Mouse (Mus musculus) stomach, embryonic 15.5 days (tissue): ENCODE measurements around the gene Gpr161. TPM values are rescaled to one million over a fixed set of nuclear protein-coding genes. Genes with fewer than 3 reads are reported as not detected.

Experiments used
- ATAC-seq: fragments of 200-750 bp; cut with Nextera tagmentation; 2 replicates; pipeline ENCODE4 v1.8.0; 2017; ENCODE audit warnings: low read depth, moderate number of reproducible peaks, moderate TSS enrichment; ENCODE audit not compliant: insufficient read depth, low FRiP score
- H3K27ac ChIP-seq: fragments of 300-500 bp; sonication (generic); 2 replicates; pipeline ENCODE4 v1.5.1; 2015; ENCODE audit warnings: mild to moderate bottlenecking, inconsistent platforms
- H3K27me3 ChIP-seq: fragments of 300-500 bp; sonication (generic); replicated peaks from 2 replicates; pipeline ENCODE4 v1.6.1; 2015; ENCODE audit warnings: inconsistent platforms
- H3K36me3 ChIP-seq: fragments of 300-500 bp; sonication (generic); 2 replicates; pipeline ENCODE4 v1.6.1; 2015; ENCODE audit warnings: inconsistent platforms
- H3K4me1 ChIP-seq: fragments of 300-500 bp; sonication (generic); 2 replicates; pipeline ENCODE4 v1.6.1; 2015; ENCODE audit warnings: inconsistent platforms
- H3K4me2 ChIP-seq: fragments of 300-500 bp; sonication (generic); 2 replicates; pipeline ENCODE4 v1.6.1; 2015; ENCODE audit warnings: mild to moderate bottlenecking, inconsistent platforms
- H3K4me3 ChIP-seq: fragments of 300-500 bp; sonication (generic); replicated peaks from 2 replicates; pipeline ENCODE4 v1.5.1; 2015; ENCODE audit warnings: inconsistent platforms
- H3K9ac ChIP-seq: fragments of 300-500 bp; sonication (generic); 2 replicates; pipeline ENCODE4 v1.6.1; 2015; ENCODE audit warnings: inconsistent platforms
- H3K9me3 ChIP-seq: fragments of 300-500 bp; sonication (generic); 2 replicates; pipeline ENCODE4 v1.6.1; 2016; ENCODE audit warnings: inconsistent platforms
- WGBS: fragments of 180-500 bp; shearing (Covaris S2); methylation state at CpG from one replicate; pipeline ENCODE4 v1.1.7; 2015; 5-methylcytosine and 5-hydroxymethylcytosine counted together
- polyA plus RNA-seq: library from polyadenylated mRNA; unstranded; fragments of >200 nt; fragmentation: Nextera tagmentation; extraction: Ambion mirVana; gene quantifications from 2 replicates; pipeline ENCODE4 v1.2.1, GENCODE M21; 2015

Gene Gpr161
- polyA plus RNA-seq, 1 experiment from 2014 or later, result 1.2 TPM

DNA sequence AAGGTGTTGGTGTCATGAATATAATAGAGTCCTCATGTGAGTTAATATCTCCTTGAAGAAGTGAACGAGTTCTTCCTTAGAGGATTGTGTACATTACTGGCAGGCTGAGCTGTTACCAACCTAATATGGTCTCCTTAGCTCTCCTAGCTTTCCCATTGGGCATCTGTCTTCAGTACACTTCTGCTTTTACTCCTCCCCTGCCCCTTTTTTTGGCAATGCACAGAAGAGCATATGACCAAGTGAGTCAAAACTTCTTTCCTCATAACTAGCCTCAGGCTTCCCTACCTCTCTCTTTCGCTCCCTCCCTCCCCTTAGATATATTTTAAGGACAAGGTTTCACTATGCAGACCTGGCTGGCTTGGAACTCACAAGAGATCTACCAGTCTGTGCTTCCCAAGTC, 67.7 kb downstream of the Gpr161 start:
- Histone ChIP-seq H3K4me1 (no peaks in the 10 kb centered on the region), H3K27me3 (no peaks in the 10 kb centered on the region), H3K9me3 (no peaks in the 10 kb centered on the region), H3K4me3 (no peak overlapping the region), H3K27ac (no peak overlapping the region), H3K36me3 (no peaks in the 10 kb centered on the region), H3K9ac (no peak overlapping the region), H3K4me2 (no peak overlapping the region)
- 74% methylated on average over 2 of the region's 2 CpGs for WGBS
- no peak for ATAC-seq

DNA sequence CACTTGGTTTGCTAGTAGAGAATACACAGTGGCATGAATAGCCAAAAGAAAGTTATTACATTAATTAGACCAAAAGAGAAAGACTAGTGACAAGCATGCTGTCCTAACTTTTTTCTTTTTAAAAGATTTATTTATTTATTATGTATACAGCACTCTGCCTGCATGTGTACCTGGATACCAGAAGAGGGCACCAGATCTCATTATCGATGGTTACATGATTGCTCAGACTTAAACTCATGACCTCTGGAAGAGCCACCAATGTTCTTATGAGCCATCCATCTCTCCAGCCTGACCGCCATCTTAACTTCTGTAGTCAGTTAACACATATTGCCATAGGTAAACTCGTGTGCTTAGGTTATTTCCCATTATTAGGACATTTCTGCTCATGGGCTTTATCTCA, 69.5 kb downstream of the Gpr161 start:
- no peak overlapping the region for H3K4me3 ChIP-seq
- H3K27me3 ChIP-seq, result no peaks in the 10 kb centered on the region
- H3K9me3 ChIP-seq, result no peaks in the 10 kb centered on the region
- no peaks in the 10 kb centered on the region for H3K4me1 ChIP-seq
- 91% methylated on average over 3 of the region's 3 CpGs for WGBS
- no peaks in the 10 kb centered on the region for H3K36me3 ChIP-seq
- no peak overlapping the region for H3K27ac ChIP-seq
- H3K4me2 ChIP-seq, result no peak overlapping the region
- no peak for ATAC-seq
- H3K9ac ChIP-seq, result no peak overlapping the region

DNA sequence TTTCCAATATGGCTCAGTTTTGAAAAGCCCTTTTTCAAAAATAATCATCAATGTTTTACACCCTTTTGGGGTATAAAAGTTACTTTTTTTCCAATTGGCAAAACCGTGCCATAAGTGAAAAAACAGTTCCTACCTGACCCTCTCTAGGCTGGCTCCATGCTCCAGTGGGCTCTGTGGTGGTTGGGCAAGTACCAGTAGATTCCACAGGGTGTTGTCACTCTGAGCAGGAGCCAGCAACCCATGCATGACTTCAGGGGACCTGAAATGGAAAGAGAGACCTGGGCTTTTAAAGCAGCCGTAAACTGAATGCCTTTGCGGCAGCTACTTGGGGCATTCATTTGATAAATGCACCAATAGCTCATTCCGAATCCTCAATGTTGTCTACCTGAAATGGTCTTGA, 75.4 kb downstream of the Gpr161 start:
- no peaks in the 10 kb centered on the region for H3K9me3 ChIP-seq
- no peaks in the 10 kb centered on the region for H3K27me3 ChIP-seq
- no peak for ATAC-seq
- H3K36me3 ChIP-seq, result no peaks in the 10 kb centered on the region
- 94% methylated on average over 4 of the region's 4 CpGs for WGBS
- no peaks in the 10 kb centered on the region for H3K4me1 ChIP-seq
- H3K4me2 ChIP-seq, result no peak overlapping the region
- H3K27ac ChIP-seq, result no peak overlapping the region
- H3K9ac ChIP-seq, result no peak overlapping the region
- H3K4me3 ChIP-seq, result no peak overlapping the region

DNA sequence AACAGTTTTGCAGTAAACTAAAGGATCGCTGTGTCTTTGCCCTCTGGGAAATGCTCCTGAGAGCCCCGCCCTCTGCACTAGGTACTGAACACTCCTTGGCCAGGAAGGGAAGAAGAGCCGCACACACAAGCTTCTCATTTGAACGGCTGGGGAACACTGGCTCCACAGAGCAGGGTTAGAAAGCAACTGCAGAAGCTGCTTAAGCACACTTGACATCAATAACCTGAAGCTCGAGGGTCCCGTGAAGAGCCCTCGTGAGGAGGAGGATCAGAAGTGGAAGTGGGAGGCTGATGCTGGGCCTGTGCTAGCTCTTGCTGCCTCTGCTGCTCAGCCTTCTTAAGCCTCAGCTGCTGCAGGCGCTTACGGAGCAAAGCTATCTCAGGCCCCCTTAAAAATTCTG, 78.2 kb downstream of the Gpr161 start:
- no peak overlapping the region for H3K4me2 ChIP-seq
- no peak overlapping the region for H3K27ac ChIP-seq
- WGBS, result 60% methylated on average over 9 of the region's 9 CpGs
- no peaks in the 10 kb centered on the region for H3K36me3 ChIP-seq
- H3K4me1 ChIP-seq, result no peaks in the 10 kb centered on the region
- no peak overlapping the region for H3K4me3 ChIP-seq
- no peak overlapping the region for H3K9ac ChIP-seq
- ATAC-seq, result no peak
- no peaks in the 10 kb centered on the region for H3K9me3 ChIP-seq
- H3K27me3 ChIP-seq, result no peaks in the 10 kb centered on the region

Other genes with a start within 250 kb of the Gpr161 start
- gene Tbx19, start 135.0 kb upstream of the Gpr161 start, polyA plus RNA-seq, result not detected in 2 replicates
- gene Sft2d2, start 101.4 kb upstream of the Gpr161 start, polyA plus RNA-seq, result 22.8 and 26.1 TPM in 2 replicates
- gene Tiprl, start 58.8 kb upstream of the Gpr161 start, polyA plus RNA-seq, result 89.2 and 92.3 TPM in 2 replicates
- gene Dcaf6, start 164.7 kb downstream of the Gpr161 start, polyA plus RNA-seq, result 16.1 and 17.2 TPM in 2 replicates
- gene Mpc2, start 164.8 kb downstream of the Gpr161 start, polyA plus RNA-seq, result 157 and 159 TPM in 2 replicates
- gene Adcy10, start 189.4 kb downstream of the Gpr161 start, polyA plus RNA-seq, result not detected in 2 replicates